Mouse (Mus musculus): ENCODE measurements around the gene Fcamr. TPM values are rescaled to one million over a fixed set of nuclear protein-coding genes. Genes with fewer than 3 reads are reported as not detected.

The Fcamr gene
- polyA plus RNA-seq, 1 experiment, result 4.0 TPM

DNA sequence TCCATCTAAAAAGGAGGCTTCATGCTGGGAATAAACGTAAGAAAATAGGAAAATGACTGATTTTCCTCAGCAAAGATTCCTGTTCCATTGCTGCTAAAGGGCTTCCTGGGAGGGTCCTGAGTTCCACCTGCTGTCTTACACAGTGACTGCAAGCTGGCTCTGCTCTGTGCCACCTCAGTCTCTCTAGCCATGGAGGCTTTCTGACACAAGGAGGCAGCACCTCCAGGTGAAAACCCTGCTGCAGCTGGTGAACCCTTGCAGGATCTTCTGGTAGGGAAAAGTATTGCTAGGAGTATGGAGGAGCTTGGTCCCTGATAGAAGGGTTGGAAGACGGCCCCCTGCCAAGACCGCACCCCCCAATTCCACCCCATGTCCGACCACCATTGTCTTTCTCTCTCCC, 13.7 kb upstream of the Fcamr start:
- H3K4me3 ChIP-seq (ENCODE audit: insufficient read depth, low read depth, low read length), result no peak overlapping the region
- H3K27me3 ChIP-seq (replicated peaks; ENCODE audit: control insufficient read depth, insufficient read depth, low read length), result no peaks in the 10 kb centered on the region
- TF ChIP-seq CTCF (conservative IDR thresholded peaks at IDR 0.05; ENCODE audit: insufficient read depth, insufficient read length, low read depth, low read length) (peak; percentile 67), POLR2A (IDR thresholded peaks at IDR 0.05; ENCODE audit: low read depth, low read length) (no peak)
- peak; percentile 46 for DNase-seq
- 37% methylated on average over 4 of the region's 4 CpGs for WGBS
- no peaks in the 10 kb centered on the region for H3K36me3 ChIP-seq (ENCODE audit: control insufficient read depth, insufficient read depth, low read length)
- H3K4me1 ChIP-seq (ENCODE audit: control insufficient read depth, insufficient read depth, low read length), result no peaks in the 10 kb centered on the region
- no peak overlapping the region for H3K27ac ChIP-seq (ENCODE audit: insufficient read depth, low read depth, low read length)

DNA sequence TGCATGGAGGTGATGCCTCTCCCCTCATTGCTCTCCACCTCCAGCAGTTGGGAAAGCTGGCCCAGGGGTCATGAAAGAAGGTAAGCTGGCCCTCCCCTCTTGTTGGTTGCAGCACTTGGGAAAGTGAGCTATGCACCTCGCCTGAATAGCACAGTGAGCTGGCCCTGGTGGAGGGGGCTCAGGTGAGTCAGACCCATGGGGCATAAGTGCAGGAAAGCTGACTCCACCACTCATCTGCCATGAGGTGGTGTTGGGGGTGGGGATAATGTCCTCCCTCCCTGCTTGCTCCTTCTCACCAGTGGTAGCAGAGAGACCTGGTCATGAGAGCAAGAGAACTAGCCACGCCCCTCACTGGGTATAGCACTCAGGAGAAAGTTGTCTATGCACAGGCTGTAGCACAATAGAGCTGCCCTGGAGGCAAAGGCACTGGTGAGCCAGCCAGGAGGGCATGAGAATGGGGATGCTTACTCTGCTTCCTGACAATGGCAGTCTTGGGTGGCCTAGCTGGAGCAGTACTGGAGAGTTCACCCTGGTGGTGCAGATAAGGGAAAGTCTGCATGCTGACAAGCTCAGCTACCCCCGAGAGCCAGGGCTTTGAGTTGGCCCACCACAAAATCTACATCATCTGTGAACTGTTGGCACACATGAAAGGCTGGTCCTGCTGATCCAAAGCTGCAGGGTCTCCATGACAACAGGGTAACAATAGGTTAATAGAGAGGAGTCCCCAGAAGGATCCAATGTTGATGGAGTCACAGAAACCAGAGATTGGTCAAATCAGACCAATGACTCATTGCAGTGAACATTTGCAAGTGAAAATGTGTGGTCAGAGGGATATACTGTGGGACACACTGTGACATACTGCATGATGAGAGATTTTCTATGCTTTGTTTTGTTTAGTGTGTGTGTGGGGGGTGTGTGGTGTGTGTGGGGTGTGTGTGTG, 10.9 kb upstream of the Fcamr start:
- H3K27ac ChIP-seq (ENCODE audit: insufficient read depth, low read depth, low read length), result no peak overlapping the region
- H3K27me3 ChIP-seq (replicated peaks; ENCODE audit: control insufficient read depth, insufficient read depth, low read length), result no peaks in the 10 kb centered on the region
- no peaks in the 10 kb centered on the region for H3K4me1 ChIP-seq (ENCODE audit: control insufficient read depth, insufficient read depth, low read length)
- WGBS, result 84% methylated on average over 3 of the region's 3 CpGs
- TF ChIP-seq POLR2A (IDR thresholded peaks at IDR 0.05; ENCODE audit: low read depth, low read length) (no peak), CTCF (conservative IDR thresholded peaks at IDR 0.05; ENCODE audit: insufficient read depth, insufficient read length, low read depth, low read length) (no peak)
- H3K4me3 ChIP-seq (ENCODE audit: insufficient read depth, low read depth, low read length), result no peak overlapping the region
- no peaks in the 10 kb centered on the region for H3K36me3 ChIP-seq (ENCODE audit: control insufficient read depth, insufficient read depth, low read length)
- no peak for DNase-seq

DNA sequence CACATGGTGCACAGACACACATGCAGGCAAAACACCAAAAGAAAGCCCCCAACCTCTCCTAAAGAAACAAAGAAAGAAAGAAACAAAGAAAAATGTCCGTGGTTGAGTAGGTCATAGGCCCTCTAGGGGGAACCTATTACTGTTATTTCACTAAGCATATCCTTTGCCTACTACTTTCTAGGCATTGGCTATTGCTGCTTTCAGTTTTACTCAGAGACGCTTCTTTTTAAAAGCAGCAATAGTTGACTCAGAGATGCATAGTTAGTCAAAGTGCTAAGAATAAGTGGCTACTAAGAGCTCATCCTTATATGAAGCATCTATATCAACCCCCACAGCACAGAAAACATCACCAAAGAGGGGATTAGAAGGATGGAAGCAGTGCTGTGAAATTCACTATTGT, 5.4 kb upstream of the Fcamr start:
- H3K27ac ChIP-seq (ENCODE audit: insufficient read depth, low read depth, low read length), result no peak overlapping the region
- WGBS, result 73% methylated on average over 2 of the region's 2 CpGs

DNA sequence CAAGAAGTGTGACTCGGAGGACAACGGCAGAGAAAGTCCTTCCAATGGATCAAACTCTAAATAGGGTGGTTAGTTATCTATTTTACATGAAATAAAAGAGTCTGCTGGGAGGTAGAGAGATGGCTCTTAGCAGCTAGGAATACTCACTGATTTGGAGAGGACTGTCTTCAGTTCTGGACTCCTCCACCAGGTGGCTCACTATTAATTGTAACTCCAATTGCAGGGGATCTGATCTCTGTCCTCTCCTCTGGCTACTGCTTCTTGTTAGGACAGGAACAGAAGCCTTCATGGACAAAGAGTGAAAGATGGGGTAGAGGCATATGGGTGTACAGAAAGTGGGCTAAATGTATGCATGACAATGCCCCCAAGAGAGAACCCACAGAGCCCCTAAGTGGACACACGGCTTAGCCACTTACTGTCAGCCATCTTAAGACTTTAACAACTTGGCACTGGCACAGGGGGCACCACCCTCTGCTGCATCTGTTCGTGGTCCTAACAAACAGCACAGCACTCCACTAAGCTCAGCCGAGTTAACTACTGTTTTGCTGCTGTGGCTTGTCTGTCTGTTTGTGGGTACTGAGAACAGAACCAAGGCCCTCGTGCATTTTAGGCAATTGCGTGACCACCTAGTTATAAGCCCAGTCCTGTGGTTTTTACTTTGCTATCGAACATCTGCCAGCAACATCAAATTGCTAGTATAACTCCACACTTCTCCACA, 3.6 kb upstream of the Fcamr start:
- H3K36me3 ChIP-seq (ENCODE audit: control insufficient read depth, insufficient read depth, low read length), result no peaks in the 10 kb centered on the region
- peak overlapping the region; percentile 4; the same call in 1 of the 2 replicates for H3K27ac ChIP-seq (ENCODE audit: insufficient read depth, low read depth, low read length)
- no peaks in the 10 kb centered on the region for H3K27me3 ChIP-seq (replicated peaks; ENCODE audit: control insufficient read depth, insufficient read depth, low read length)
- TF ChIP-seq POLR2A (IDR thresholded peaks at IDR 0.05; ENCODE audit: low read depth, low read length), result no peak
- peak; percentile 38 for TF ChIP-seq CTCF (conservative IDR thresholded peaks at IDR 0.05; ENCODE audit: insufficient read depth, insufficient read length, low read depth, low read length)
- no peak overlapping the region for H3K4me3 ChIP-seq (ENCODE audit: insufficient read depth, low read depth, low read length)
- peak; percentile 86 for DNase-seq
- WGBS, result 74% methylated on average over 8 of the region's 8 CpGs
- H3K4me1 ChIP-seq (ENCODE audit: control insufficient read depth, insufficient read depth, low read length), result peaks cover 14% of the 10 kb centered on the region; the same call in 1 of the 2 replicates

More for the DNA sequence above, 5.4 kb upstream of the Fcamr start:
- TF ChIP-seq POLR2A (IDR thresholded peaks at IDR 0.05; ENCODE audit: low read depth, low read length) (no peak), CTCF (conservative IDR thresholded peaks at IDR 0.05; ENCODE audit: insufficient read depth, insufficient read length, low read depth, low read length) (no peak)
- Histone ChIP-seq H3K4me3 (ENCODE audit: insufficient read depth, low read depth, low read length) (no peak overlapping the region), H3K4me1 (ENCODE audit: control insufficient read depth, insufficient read depth, low read length) (peaks cover 14% of the 10 kb centered on the region; the same call in 1 of the 2 replicates), H3K36me3 (ENCODE audit: control insufficient read depth, insufficient read depth, low read length) (no peaks in the 10 kb centered on the region), H3K27me3 (replicated peaks; ENCODE audit: control insufficient read depth, insufficient read depth, low read length) (no peaks in the 10 kb centered on the region)
- no peak for DNase-seq

DNA sequence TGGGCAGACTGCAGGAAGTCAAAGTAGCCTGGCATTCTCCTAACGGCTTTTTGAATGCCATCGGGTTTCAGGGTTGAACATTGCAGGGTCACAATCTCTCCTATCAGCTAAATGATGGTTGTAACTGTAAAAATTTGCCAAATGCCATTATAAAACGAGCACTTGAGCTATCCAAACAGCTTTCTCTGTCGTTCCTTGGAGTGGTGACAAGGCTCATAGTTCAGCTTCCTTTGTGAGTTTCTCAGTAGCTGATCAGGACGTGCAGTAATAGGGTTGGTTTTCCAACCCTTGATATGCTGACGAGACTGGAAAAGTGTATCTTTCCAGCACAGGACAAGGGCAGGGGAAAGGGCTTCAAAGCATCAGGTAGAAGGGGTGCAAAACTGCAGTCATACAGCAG, 2.7 kb upstream of the Fcamr start:
- Histone ChIP-seq H3K27ac (ENCODE audit: insufficient read depth, low read depth, low read length) (peak overlapping the region; percentile 73), H3K36me3 (ENCODE audit: control insufficient read depth, insufficient read depth, low read length) (no peaks in the 10 kb centered on the region), H3K4me1 (ENCODE audit: control insufficient read depth, insufficient read depth, low read length) (peaks cover 14% of the 10 kb centered on the region; the same call in 1 of the 2 replicates), H3K27me3 (replicated peaks; ENCODE audit: control insufficient read depth, insufficient read depth, low read length) (no peaks in the 10 kb centered on the region), H3K4me3 (ENCODE audit: insufficient read depth, low read depth, low read length) (no peak overlapping the region)
- TF ChIP-seq POLR2A (IDR thresholded peaks at IDR 0.05; ENCODE audit: low read depth, low read length), result no peak
- TF ChIP-seq CTCF (conservative IDR thresholded peaks at IDR 0.05; ENCODE audit: insufficient read depth, insufficient read length, low read depth, low read length), result no peak
- WGBS, result 31% methylated on average over 6 of the region's 6 CpGs
- DNase-seq, result peak; percentile 77

DNA sequence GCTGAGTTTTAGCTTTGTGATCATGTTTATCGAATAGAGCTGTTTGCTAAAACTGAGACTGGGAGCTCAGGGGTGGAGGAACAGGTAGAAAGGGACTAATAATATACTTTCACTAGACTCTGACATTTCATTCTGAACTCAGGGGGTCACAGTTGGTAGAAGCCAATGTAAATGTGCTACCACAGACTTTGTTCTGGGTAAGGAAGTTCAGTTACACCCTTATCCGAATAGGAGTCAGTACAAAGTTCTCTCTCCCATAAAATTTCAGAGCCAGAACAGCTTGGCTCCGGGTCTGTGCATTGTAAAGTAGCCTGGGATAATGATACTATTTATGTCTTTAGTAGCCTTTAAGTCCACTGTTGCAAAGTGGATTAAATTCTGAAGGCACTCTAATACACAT, 2.2 kb upstream of the Fcamr start:
- Histone ChIP-seq H3K4me3 (ENCODE audit: insufficient read depth, low read depth, low read length) (no peak overlapping the region), H3K27ac (ENCODE audit: insufficient read depth, low read depth, low read length) (peak overlapping the region; percentile 73), H3K4me1 (ENCODE audit: control insufficient read depth, insufficient read depth, low read length) (peaks cover 14% of the 10 kb centered on the region; the same call in 1 of the 2 replicates), H3K27me3 (replicated peaks; ENCODE audit: control insufficient read depth, insufficient read depth, low read length) (no peaks in the 10 kb centered on the region), H3K36me3 (ENCODE audit: control insufficient read depth, insufficient read depth, low read length) (no peaks in the 10 kb centered on the region)
- WGBS, result 33% methylated on average over 3 of the region's 3 CpGs
- no peak for TF ChIP-seq POLR2A (IDR thresholded peaks at IDR 0.05; ENCODE audit: low read depth, low read length)
- no peak for TF ChIP-seq CTCF (conservative IDR thresholded peaks at IDR 0.05; ENCODE audit: insufficient read depth, insufficient read length, low read depth, low read length)
- peak; percentile 69 for DNase-seq

DNA sequence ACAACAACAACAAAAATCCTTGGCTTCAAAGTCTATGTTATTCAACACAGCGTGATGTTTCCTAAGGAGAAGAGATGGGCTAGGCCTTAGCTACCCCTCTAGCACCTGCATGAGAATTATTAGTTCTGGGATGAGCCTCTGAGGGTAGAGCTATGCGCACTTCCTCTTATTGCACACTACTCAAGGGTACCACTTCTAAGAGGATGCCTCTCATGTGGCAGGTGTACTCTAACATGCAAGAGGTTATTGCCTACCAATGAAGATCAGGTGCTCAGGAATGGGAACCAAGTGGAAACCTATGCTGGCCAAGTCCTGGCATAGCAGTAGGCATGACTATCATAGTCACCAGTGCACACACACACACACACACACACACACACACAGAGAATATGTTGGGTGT, 1.3 kb upstream of the Fcamr start:
- no peak for TF ChIP-seq POLR2A (IDR thresholded peaks at IDR 0.05; ENCODE audit: low read depth, low read length)
- no peak for TF ChIP-seq CTCF (conservative IDR thresholded peaks at IDR 0.05; ENCODE audit: insufficient read depth, insufficient read length, low read depth, low read length)
- H3K4me1 ChIP-seq (ENCODE audit: control insufficient read depth, insufficient read depth, low read length), result peaks cover 14% of the 10 kb centered on the region; the same call in 1 of the 2 replicates
- H3K27ac ChIP-seq (ENCODE audit: insufficient read depth, low read depth, low read length), result no peak overlapping the region
- H3K27me3 ChIP-seq (replicated peaks; ENCODE audit: control insufficient read depth, insufficient read depth, low read length), result no peaks in the 10 kb centered on the region
- WGBS, result 90% methylated on average over 2 of the region's 2 CpGs
- DNase-seq, result no peak
- H3K4me3 ChIP-seq (ENCODE audit: insufficient read depth, low read depth, low read length), result no peak overlapping the region
- no peaks in the 10 kb centered on the region for H3K36me3 ChIP-seq (ENCODE audit: control insufficient read depth, insufficient read depth, low read length)
